Mouse (Mus musculus) brain, embryonic 14.5 days (tissue): ENCODE results near the gene Sgms2.

Experiments used
- CTCF ChIP-seq: fragments of 200-500 bp; IDR thresholded peaks from 2 replicates; pipeline ENCODE4 v1.5.1; 2012; ENCODE audit warnings: inconsistent platforms, mild to moderate bottlenecking, moderate library complexity, borderline replicate concordance; ENCODE audit not compliant: insufficient read depth, insufficient read length; ENCODE audit errors: extremely low read depth
- POLR2A ChIP-seq: fragments of 200-500 bp; IDR thresholded peaks from 2 replicates; pipeline ENCODE4 v1.6.1; 2012; ENCODE audit warnings: mild to moderate bottlenecking, inconsistent platforms, borderline replicate concordance; ENCODE audit not compliant: poor library complexity, insufficient read depth, insufficient read length, severe bottlenecking; ENCODE audit errors: extremely low read depth

- no peak for TF ChIP-seq POLR2A
- TF ChIP-seq CTCF = no peak
Observed at GRCm38 (mm10) chr3:131345903-131346302, 145.3 kb downstream of the Sgms2 start.
